Mouse (Mus musculus) spleen, embryonic (tissue): Measurements from ENCODE around the gene Arid3a.

ENCODE experiments used
- CTCF ChIA-PET: fragments of 350-600 bp; sonication (Branson Sonifier 250); formaldehyde crosslinking; loops from one replicate; lab custom pipeline; 2022; lab: Charles Lee

Gene Arid3a

DNA sequence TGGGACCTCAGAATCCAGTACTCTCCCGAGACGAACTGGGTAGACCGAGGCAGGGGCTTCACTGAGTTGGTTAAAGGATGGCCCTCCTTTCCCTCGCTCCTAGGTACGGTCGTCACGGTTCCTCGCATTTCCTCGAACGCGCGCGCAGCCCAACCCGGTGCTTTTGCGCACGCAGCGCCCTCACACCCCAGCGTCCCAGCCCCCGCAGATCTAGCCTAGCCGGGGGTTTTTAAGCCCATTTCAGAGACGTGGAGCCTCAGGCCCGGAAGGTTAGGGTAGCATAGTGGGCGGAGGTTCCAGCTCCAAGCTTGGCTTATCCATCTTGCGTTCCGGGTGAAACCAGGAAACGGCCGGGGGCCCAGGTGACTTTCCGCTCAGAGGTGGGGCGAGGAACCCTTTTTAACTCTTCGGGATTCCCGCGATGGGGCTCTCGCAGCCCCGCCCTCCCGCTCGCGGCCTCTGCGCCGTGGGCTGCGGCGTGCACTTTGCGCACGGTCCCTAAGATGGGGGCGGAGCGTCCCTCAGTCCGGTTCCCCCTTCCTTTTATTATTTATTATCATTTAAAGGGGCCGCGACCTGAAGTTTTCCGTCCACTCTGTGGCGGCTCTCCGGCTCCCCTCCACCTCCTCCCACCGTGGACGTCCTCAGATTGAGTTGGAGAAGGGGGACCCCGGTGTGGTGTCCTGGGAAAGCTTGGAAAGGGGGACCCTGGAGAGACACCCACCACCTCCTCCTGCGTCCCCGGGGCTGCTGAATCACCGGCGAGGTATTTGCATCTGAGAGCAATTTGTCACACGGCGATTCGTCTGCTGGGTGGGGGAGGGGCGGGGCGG, at the start of gene Arid3a:
Gene Arid3a (plus strand): TSS at position 553 of the 833 bp plus-strand sequence.
- CTCF ChIA-PET = interaction anchor here (0.7 to 3.2 kb wide), 4 partner anchors 27 to 92 kb away, joined by 3 to 14 read pairs (median 10); no protein-coding TSS in a partner anchor

DNA sequence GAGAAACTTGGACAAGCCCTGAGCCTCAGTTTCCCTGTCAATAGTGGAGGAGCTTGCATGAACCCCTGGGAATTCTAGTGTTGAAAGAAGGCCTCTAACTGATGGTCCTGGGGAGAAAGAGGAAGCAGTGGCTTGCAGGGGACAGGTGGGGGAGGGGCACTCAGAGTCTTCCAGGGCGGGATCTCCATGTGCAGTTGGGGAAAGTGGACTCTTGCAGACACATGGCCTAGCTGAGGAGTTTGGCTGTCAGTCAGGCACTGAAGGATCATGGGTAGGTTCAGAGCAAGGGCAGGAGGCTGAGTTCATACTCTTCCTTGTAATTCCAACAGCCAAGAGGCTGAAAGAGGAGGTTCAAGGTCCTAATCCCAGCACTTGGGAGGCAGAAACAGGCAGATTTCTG, 49.7 kb upstream of the Arid3a start:
- CTCF ChIA-PET = interaction anchor here (0.7 kb wide), 1 partner anchor 166 kb away, joined by 3 read pairs; no protein-coding TSS in a partner anchor

GRCm38 (mm10) chr10:79877757-79878156, 49.1 kb upstream of the Arid3a start:
- CTCF ChIA-PET = no interaction called here

GRCm38 (mm10) chr10:79879527-79879926, 47.3 kb upstream of the Arid3a start:
- CTCF ChIA-PET = no interaction called here

DNA sequence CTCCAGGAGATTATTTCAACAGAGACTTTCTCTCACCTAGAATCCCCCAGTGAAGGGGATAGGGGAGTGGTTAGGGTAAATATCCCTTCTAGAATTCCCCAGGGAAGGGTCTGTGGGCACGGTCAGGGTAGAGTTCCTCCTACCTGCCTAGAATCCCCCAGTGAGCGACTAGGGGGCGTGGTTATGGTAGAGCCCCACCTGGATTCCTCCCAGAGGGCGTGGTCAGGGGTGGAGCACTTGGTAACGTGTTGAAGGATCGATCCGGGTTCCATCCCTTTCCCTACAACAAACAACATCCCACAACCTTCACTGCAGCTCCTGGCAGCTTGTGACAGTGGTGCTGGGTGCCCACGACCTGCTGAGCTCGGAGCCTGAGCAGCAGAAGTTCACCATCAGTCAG, 46.1 kb upstream of the Arid3a start:
- CTCF ChIA-PET = interaction anchor here (0.6 kb wide), 1 partner anchor 10 kb away, joined by 10 read pairs; no protein-coding TSS in a partner anchor

GRCm38 (mm10) chr10:79881981-79882380, 44.9 kb upstream of the Arid3a start:
- CTCF ChIA-PET = interaction anchor here (0.6 to 0.9 kb wide), 2 partner anchors 42 to 171 kb away, joined by 3 read pairs; no protein-coding TSS in a partner anchor

GRCm38 (mm10) chr10:79883297-79884084, 43.4 kb upstream of the Arid3a start:
- CTCF ChIA-PET = interaction anchor here (0.5 to 1.6 kb wide), 8 partner anchors 10 to 73 kb away, joined by 3 to 19 read pairs (median 3); no protein-coding TSS in a partner anchor

GRCm38 (mm10) chr10:79884446-79884845, 42.4 kb upstream of the Arid3a start:
- CTCF ChIA-PET = interaction anchor here (0.7 to 1.6 kb wide), 2 partner anchors 41 to 73 kb away, joined by 3 read pairs; no protein-coding TSS in a partner anchor

- CTCF ChIA-PET = interaction anchor here (0.7 kb wide), 1 partner anchor 72 kb away, joined by 3 read pairs; no protein-coding TSS in a partner anchor
Measured at GRCm38 (mm10) chr10:79884938-79885337, 41.9 kb upstream of the Arid3a start.

DNA sequence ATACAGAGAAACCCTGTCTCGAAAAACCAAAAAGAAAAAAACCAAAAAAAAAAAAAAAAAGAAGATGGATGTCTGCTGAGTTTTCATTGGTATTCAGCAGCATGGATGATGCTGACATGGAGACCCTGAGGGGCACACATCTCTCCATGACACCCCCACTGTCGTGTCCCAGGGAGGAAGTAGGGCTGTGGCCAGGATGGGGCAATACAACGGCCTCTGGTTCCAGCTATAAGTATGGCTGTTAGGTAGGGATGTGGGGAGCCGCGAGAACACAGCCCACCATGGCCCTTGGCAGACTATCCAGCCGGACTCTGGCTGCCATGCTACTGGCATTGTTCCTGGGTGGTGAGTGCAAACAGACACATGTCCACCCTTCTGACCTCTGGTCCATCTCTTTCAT, 40.8 kb upstream of the Arid3a start, which contains the start of gene Elane:
Gene Elane (plus strand): TSS at position 194 of the 400 bp plus-strand sequence.
- CTCF ChIA-PET = no interaction called here

DNA sequence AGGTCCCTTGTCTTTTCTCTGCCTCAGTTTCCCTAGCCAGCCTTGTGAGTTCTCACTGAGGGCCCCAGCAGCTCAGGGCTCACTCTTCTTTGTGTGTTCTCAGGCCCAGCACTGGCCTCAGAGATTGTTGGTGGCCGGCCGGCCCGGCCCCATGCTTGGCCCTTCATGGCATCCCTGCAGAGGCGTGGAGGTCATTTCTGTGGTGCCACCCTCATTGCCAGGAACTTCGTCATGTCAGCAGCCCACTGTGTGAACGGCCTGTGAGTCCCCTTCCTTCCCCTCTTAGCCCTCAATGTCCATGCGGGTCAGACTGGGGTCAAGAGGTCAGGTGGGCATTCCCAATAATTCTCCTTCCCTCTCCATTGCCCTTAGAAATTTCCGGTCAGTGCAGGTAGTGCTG, 40.2 kb upstream of the Arid3a start:
- CTCF ChIA-PET = interaction anchor here (1.0 kb wide), 1 partner anchor 20 kb away, joined by 3 read pairs; no protein-coding TSS in a partner anchor

- CTCF ChIA-PET = no interaction called here
Measured at GRCm38 (mm10) chr10:79889386-79889785, 37.5 kb upstream of the Arid3a start.

DNA sequence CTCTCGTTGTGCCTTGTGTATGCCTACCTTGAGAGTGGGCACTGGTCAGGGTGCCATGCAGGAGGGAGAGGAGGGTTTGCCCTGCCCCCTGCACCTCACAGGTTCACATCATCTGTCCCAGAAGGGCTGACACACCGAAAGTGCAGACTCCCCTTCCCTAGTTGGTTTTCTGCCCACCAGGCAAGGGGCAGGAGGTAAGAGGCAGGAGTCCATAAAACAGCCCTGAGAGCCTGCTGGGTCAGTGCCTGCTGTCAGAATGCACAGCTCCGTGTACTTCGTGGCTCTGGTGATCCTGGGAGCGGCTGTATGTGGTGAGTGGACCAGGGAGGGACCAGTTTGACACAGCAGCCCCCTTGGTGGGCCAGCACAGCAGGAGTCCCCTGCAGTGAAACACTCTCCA, 36.2 kb upstream of the Arid3a start, which contains the start of gene Cfd:
Gene Cfd (plus strand): TSS at position 184 of the 400 bp plus-strand sequence.
- CTCF ChIA-PET = interaction anchor here (1.2 kb wide), 1 partner anchor 30 kb away, joined by 3 read pairs; no protein-coding TSS in a partner anchor

DNA sequence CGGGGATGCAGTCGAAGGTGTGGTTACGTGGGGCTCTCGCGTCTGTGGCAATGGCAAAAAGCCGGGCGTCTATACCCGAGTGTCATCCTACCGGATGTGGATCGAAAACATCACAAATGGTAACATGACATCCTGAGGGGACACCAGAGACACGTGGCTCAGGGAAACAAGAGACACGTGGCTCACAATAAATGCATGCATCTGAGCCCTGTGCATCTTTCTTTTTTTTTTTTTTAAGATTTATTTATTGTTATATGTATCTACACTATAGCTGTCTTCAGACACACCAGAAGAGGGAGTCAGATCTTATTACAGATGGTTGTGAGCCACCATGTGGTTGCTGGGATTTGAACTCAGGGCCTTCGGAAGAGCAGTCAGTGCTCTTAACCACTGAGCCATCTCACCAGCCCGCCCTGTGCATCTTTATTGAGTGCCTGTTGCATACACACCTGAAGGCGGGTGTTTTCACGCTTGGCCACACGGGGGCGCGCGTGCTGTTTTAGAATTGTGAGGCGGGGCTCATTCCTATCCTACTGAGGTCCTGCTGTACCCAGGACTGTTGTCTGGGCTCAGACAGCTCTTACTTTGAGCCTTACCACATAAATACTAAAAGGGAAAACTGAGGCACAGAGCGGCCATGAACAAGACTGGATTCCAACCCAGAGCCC, 34.3 kb upstream of the Arid3a start:
- CTCF ChIA-PET = interaction anchor here (0.5 to 2.2 kb wide), 4 partner anchors 9 to 65 kb away, joined by 3 to 6 read pairs (median 4); no protein-coding TSS in a partner anchor

DNA sequence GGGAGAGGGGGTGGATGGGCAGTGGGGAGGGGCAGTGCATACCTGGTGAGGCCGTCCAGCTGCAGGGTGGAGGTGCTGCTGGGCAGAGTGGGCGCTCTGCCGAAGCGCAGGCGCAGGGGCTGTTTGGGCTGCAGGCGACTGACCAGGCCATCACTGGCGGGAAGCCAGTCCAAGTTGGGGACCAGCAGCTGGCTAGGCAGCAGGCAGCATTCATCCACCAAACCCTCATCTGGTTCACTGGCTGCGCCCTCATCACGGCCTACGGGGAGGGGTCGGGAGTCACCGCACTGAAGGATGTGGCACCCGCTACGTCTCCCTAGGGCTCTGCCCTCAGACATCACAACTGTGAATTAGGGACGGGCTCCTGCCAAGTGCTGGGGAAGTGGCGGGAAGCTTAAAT, 30.5 kb upstream of the Arid3a start:
- CTCF ChIA-PET = interaction anchor here (0.8 kb wide), 1 partner anchor 13 kb away, joined by 3 read pairs; no protein-coding TSS in a partner anchor

DNA sequence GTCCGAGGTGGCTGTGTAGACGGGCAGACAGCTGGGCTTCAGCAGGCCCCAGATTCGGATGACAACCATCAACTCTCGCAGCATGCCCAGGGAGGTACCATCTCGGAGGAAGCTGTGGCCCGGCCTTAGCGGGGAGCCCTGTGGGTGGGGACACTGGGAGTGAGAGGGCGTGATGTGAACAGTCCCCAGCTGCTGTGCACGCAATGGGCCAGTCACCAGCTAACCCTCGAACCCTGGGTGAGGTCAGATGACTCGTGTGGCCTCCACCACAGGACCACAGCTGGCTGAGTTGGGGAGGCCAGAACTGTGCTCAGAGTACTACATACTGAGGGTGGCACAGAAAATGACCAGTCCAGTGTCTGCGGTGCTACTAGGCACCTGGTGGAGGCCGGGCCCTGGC, 30.0 kb upstream of the Arid3a start:
- CTCF ChIA-PET = interaction anchor here (0.8 kb wide), 1 partner anchor 13 kb away, joined by 3 read pairs; no protein-coding TSS in a partner anchor

- CTCF ChIA-PET = interaction anchor here (0.6 kb wide), 1 partner anchor 1337 kb away, joined by 3 read pairs; no protein-coding TSS in a partner anchor
Measured at GRCm38 (mm10) chr10:79897316-79898245, 29.3 kb upstream of the Arid3a start.

DNA sequence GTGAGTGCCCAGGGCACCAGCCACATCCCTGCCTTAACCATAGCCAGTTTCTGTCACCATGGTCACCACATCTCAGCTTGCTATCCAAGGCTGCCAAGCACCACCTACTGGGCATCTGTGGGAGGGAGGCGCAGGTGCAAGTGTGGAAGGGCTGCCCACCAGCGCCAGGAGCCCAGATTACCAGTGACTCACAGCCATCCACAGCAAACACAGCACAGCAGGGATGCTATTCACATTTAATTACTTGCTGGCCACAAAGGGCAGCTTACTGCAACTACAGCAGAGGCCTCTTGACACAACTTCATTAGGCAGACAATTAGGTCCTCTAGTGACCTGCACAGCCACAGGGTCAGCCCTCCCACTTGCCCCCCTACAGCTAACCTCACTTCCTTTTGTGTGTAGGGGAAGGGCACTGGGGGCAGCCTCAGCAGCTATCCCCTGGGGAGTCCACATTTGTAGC, 25.9 kb upstream of the Arid3a start:
- CTCF ChIA-PET = interaction anchor here (0.5 kb wide), 1 partner anchor 45 kb away, joined by 3 read pairs; no protein-coding TSS in a partner anchor

DNA sequence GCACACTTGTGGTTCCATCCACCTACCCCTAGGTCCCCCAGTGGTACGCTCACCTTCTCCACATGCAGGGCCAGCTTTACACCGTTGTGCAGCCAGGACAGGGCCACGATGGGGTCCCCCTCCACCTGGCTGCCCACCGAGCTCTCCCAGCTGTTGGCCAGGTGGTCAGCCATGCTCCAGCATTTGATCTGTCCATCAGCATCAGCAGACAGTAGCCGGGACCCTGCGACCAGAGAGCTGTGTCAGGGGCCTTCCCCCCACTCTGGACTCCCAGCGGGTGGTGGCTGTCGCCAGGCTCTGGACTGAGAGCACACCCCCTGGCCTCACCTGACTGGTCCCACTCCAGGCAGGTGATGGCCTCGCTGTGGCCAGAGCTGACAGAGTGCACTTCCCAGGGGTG, 20.1 kb upstream of the Arid3a start:
- CTCF ChIA-PET = interaction anchor here (0.6 to 1.4 kb wide), 2 partner anchors 20 to 23 kb away, joined by 3 read pairs; no protein-coding TSS in a partner anchor
